Mouse (Mus musculus): Measurements from ENCODE around the gene Jakmip3. TPM values are rescaled to one million over a fixed set of nuclear protein-coding genes. Genes with fewer than 3 reads are reported as not detected.

Gene Jakmip3
- polyA plus RNA-seq, 1 experiment from 2014 or later, result 0.59 TPM

DNA sequence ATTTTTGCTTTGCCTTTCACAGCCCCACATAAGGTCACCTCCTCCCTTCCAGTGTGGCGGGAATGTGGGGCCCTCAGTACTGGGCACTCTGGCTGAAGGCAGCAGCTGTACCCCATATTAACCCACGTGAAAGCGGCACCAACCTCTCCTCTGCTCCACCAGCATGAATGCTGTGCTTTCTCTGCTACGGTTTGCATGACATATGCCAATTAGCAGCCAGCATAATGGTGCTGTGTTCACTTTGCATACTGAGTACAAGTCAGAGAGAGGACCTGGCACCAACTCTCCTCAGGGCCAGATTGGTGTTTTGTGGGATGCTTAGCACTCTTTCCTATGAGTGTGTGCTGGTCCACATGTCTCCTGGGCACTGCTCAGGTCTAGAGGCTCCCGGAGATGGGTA, 19.2 kb downstream of the Jakmip3 start:
- H3K4me3 ChIP-seq (ENCODE audit: low read depth, low read length), result no peak overlapping the region
- no peak overlapping the region for H3K9ac ChIP-seq (ENCODE audit: low read depth, low read length)
- no peaks in the 10 kb centered on the region for H3K9me3 ChIP-seq (replicated peaks; ENCODE audit: control insufficient read depth, low read length)
- no peaks in the 10 kb centered on the region for H3K4me1 ChIP-seq (ENCODE audit: control insufficient read depth, insufficient read depth, low read length)
- H3K4me2 ChIP-seq, result no peak overlapping the region
- ATAC-seq (replicated peaks; ENCODE audit: insufficient number of reproducible peaks, low FRiP score, low TSS enrichment), result no peak
- no peaks in the 10 kb centered on the region for H3K27me3 ChIP-seq (ENCODE audit: control insufficient read depth, insufficient read depth, low read length)
- WGBS (ENCODE audit: insufficient replicate concordance), result 83% methylated on average over 5 of the region's 5 CpGs
- no peak overlapping the region for H3K27ac ChIP-seq (ENCODE audit: low read depth, low read length)
- H3K36me3 ChIP-seq (ENCODE audit: control insufficient read depth, insufficient read depth, low read length), result no peaks in the 10 kb centered on the region

- Histone ChIP-seq H3K4me3 (ENCODE audit: low read depth, low read length) (no peak overlapping the region), H3K27me3 (ENCODE audit: control insufficient read depth, insufficient read depth, low read length) (no peaks in the 10 kb centered on the region), H3K27ac (ENCODE audit: low read depth, low read length) (no peak overlapping the region), H3K4me1 (ENCODE audit: control insufficient read depth, insufficient read depth, low read length) (no peaks in the 10 kb centered on the region), H3K4me2 (no peak overlapping the region), H3K9me3 (replicated peaks; ENCODE audit: control insufficient read depth, low read length) (no peaks in the 10 kb centered on the region), H3K9ac (ENCODE audit: low read depth, low read length) (no peak overlapping the region), H3K36me3 (ENCODE audit: control insufficient read depth, insufficient read depth, low read length) (no peaks in the 10 kb centered on the region)
- no peak for ATAC-seq (replicated peaks; ENCODE audit: insufficient number of reproducible peaks, low FRiP score, low TSS enrichment)
- 79% methylated on average over 5 of the region's 5 CpGs for WGBS (ENCODE audit: insufficient replicate concordance)
Measured at GRCm38 (mm10) chr7:138963756-138964155, 23.2 kb downstream of the Jakmip3 start.

GRCm38 (mm10) chr7:138968010-138968620, 27.6 kb downstream of the Jakmip3 start:
- no peak overlapping the region for H3K9ac ChIP-seq (ENCODE audit: low read depth, low read length)
- 59% methylated on average over 13 of the region's 13 CpGs for WGBS (ENCODE audit: insufficient replicate concordance)
- H3K9me3 ChIP-seq (replicated peaks; ENCODE audit: control insufficient read depth, low read length), result no peaks in the 10 kb centered on the region
- no peaks in the 10 kb centered on the region for H3K36me3 ChIP-seq (ENCODE audit: control insufficient read depth, insufficient read depth, low read length)
- no peak overlapping the region for H3K4me2 ChIP-seq
- H3K4me3 ChIP-seq (ENCODE audit: low read depth, low read length), result no peak overlapping the region
- no peaks in the 10 kb centered on the region for H3K27me3 ChIP-seq (ENCODE audit: control insufficient read depth, insufficient read depth, low read length)
- no peaks in the 10 kb centered on the region for H3K4me1 ChIP-seq (ENCODE audit: control insufficient read depth, insufficient read depth, low read length)
- no peak overlapping the region for H3K27ac ChIP-seq (ENCODE audit: low read depth, low read length)
- ATAC-seq (replicated peaks; ENCODE audit: insufficient number of reproducible peaks, low FRiP score, low TSS enrichment), result no peak

- ATAC-seq (replicated peaks; ENCODE audit: insufficient number of reproducible peaks, low FRiP score, low TSS enrichment), result no peak
- Histone ChIP-seq H3K4me1 (ENCODE audit: control insufficient read depth, insufficient read depth, low read length) (no peaks in the 10 kb centered on the region), H3K9ac (ENCODE audit: low read depth, low read length) (no peak overlapping the region), H3K36me3 (ENCODE audit: control insufficient read depth, insufficient read depth, low read length) (no peaks in the 10 kb centered on the region), H3K4me3 (ENCODE audit: low read depth, low read length) (no peak overlapping the region), H3K27me3 (ENCODE audit: control insufficient read depth, insufficient read depth, low read length) (no peaks in the 10 kb centered on the region), H3K9me3 (replicated peaks; ENCODE audit: control insufficient read depth, low read length) (no peaks in the 10 kb centered on the region), H3K27ac (ENCODE audit: low read depth, low read length) (no peak overlapping the region), H3K4me2 (no peak overlapping the region)
- 82% methylated on average over 7 of the region's 7 CpGs for WGBS (ENCODE audit: insufficient replicate concordance)
Measured at GRCm38 (mm10) chr7:138977510-138977909, 37.0 kb downstream of the Jakmip3 start.

- Histone ChIP-seq H3K27ac (ENCODE audit: low read depth, low read length) (no peak overlapping the region), H3K9ac (ENCODE audit: low read depth, low read length) (no peak overlapping the region), H3K4me2 (no peak overlapping the region), H3K36me3 (ENCODE audit: control insufficient read depth, insufficient read depth, low read length) (no peaks in the 10 kb centered on the region), H3K4me3 (ENCODE audit: low read depth, low read length) (no peak overlapping the region), H3K27me3 (ENCODE audit: control insufficient read depth, insufficient read depth, low read length) (no peaks in the 10 kb centered on the region), H3K4me1 (ENCODE audit: control insufficient read depth, insufficient read depth, low read length) (no peaks in the 10 kb centered on the region), H3K9me3 (replicated peaks; ENCODE audit: control insufficient read depth, low read length) (no peaks in the 10 kb centered on the region)
- 81% methylated on average over 6 of the region's 6 CpGs for WGBS (ENCODE audit: insufficient replicate concordance)
- ATAC-seq (replicated peaks; ENCODE audit: insufficient number of reproducible peaks, low FRiP score, low TSS enrichment), result no peak
Measured at GRCm38 (mm10) chr7:138984576-138984975, 44.0 kb downstream of the Jakmip3 start.

- Histone ChIP-seq H3K9ac (ENCODE audit: low read depth, low read length) (no peak overlapping the region), H3K4me3 (ENCODE audit: low read depth, low read length) (no peak overlapping the region), H3K4me1 (ENCODE audit: control insufficient read depth, insufficient read depth, low read length) (no peaks in the 10 kb centered on the region), H3K4me2 (no peak overlapping the region), H3K27me3 (ENCODE audit: control insufficient read depth, insufficient read depth, low read length) (no peaks in the 10 kb centered on the region), H3K36me3 (ENCODE audit: control insufficient read depth, insufficient read depth, low read length) (no peaks in the 10 kb centered on the region), H3K9me3 (replicated peaks; ENCODE audit: control insufficient read depth, low read length) (no peaks in the 10 kb centered on the region), H3K27ac (ENCODE audit: low read depth, low read length) (no peak overlapping the region)
- 72% methylated on average over 9 of the region's 9 CpGs for WGBS (ENCODE audit: insufficient replicate concordance)
- ATAC-seq (replicated peaks; ENCODE audit: insufficient number of reproducible peaks, low FRiP score, low TSS enrichment), result no peak
Measured at GRCm38 (mm10) chr7:138989156-138989555, 48.6 kb downstream of the Jakmip3 start.

DNA sequence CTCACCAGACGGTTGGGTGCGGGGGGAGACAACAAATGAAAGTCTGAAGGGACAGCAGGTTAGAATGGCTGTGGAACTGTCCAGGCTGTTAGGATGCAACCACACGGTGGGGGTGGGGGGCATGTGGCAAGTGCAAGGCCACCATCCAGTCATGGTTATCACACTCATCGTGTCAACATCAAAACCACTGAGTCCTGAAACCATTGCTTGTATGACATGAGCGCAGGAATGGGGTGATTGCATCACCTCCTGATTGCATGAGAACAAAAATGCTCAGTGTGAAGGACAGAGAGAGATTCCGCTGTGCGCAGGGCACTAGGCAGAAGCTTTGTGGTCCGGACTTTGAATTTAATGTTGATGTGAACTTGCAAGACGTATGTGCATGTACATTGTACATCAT, 62.2 kb downstream of the Jakmip3 start:
- WGBS (ENCODE audit: insufficient replicate concordance), result 79% methylated on average over 9 of the region's 9 CpGs
- no peak for ATAC-seq (replicated peaks; ENCODE audit: insufficient number of reproducible peaks, low FRiP score, low TSS enrichment)
- H3K36me3 ChIP-seq (ENCODE audit: control insufficient read depth, insufficient read depth, low read length), result no peaks in the 10 kb centered on the region

GRCm38 (mm10) chr7:139003250-139003649, 62.7 kb downstream of the Jakmip3 start:
- H3K4me1 ChIP-seq (ENCODE audit: control insufficient read depth, insufficient read depth, low read length), result peaks cover 3% of the 10 kb centered on the region; the same call in 1 of the 2 replicates
- no peak overlapping the region for H3K9ac ChIP-seq (ENCODE audit: low read depth, low read length)
- H3K27ac ChIP-seq (ENCODE audit: low read depth, low read length), result no peak overlapping the region
- H3K4me2 ChIP-seq, result no peak overlapping the region
- WGBS (ENCODE audit: insufficient replicate concordance), result 74% methylated on average over 9 of the region's 9 CpGs
- H3K27me3 ChIP-seq (ENCODE audit: control insufficient read depth, insufficient read depth, low read length), result no peaks in the 10 kb centered on the region
- H3K36me3 ChIP-seq (ENCODE audit: control insufficient read depth, insufficient read depth, low read length), result no peaks in the 10 kb centered on the region
- H3K9me3 ChIP-seq (replicated peaks; ENCODE audit: control insufficient read depth, low read length), result no peaks in the 10 kb centered on the region
- ATAC-seq (replicated peaks; ENCODE audit: insufficient number of reproducible peaks, low FRiP score, low TSS enrichment), result no peak
- no peak overlapping the region for H3K4me3 ChIP-seq (ENCODE audit: low read depth, low read length)

More for the DNA sequence above, 62.2 kb downstream of the Jakmip3 start:
- H3K27me3 ChIP-seq (ENCODE audit: control insufficient read depth, insufficient read depth, low read length), result no peaks in the 10 kb centered on the region
- no peak overlapping the region for H3K27ac ChIP-seq (ENCODE audit: low read depth, low read length)
- H3K4me3 ChIP-seq (ENCODE audit: low read depth, low read length), result no peak overlapping the region
- H3K4me2 ChIP-seq, result no peak overlapping the region
- H3K4me1 ChIP-seq (ENCODE audit: control insufficient read depth, insufficient read depth, low read length), result peaks cover 3% of the 10 kb centered on the region; the same call in 1 of the 2 replicates
- no peaks in the 10 kb centered on the region for H3K9me3 ChIP-seq (replicated peaks; ENCODE audit: control insufficient read depth, low read length)
- no peak overlapping the region for H3K9ac ChIP-seq (ENCODE audit: low read depth, low read length)

DNA sequence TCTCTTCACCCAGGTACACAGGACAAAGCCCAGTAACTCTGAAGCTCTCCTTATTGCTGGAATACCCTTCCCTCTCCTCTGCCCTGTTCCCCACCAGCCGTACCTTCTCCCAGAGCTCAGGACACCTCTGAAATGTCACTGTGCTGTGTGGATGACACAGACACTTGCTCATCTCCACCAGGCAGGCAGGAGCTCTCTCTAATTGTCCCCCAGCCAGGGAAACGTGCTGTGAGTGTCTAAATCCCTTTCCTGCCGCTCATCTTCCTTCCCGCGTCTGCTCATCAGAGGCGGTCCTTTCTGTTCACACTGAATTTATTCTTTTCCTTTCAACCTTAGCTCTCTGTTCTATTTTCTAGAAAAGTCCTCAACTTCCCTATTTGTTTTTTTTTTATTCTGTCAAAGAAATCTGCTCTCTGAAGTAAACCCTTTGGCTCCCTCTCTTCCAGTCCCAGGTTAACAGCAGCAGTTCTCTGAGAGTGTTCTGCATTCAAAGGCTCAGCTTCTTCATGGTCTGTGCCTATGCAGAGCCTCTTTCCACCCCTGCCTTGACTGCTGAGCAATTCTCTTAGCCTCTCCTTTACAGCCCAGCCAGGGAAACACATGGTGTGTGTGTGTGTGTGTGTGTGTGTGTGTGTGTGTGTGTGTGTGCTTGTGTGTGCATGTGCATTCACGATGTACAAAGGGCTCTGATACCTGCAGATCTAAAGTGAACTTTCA, 69.4 kb downstream of the Jakmip3 start:
- H3K4me2 ChIP-seq, result no peak overlapping the region
- ATAC-seq (replicated peaks; ENCODE audit: insufficient number of reproducible peaks, low FRiP score, low TSS enrichment), result no peak
- H3K4me3 ChIP-seq (ENCODE audit: low read depth, low read length), result no peak overlapping the region
- no peaks in the 10 kb centered on the region for H3K36me3 ChIP-seq (ENCODE audit: control insufficient read depth, insufficient read depth, low read length)
- no peak overlapping the region for H3K27ac ChIP-seq (ENCODE audit: low read depth, low read length)
- H3K9ac ChIP-seq (ENCODE audit: low read depth, low read length), result no peak overlapping the region
- peaks cover 4% of the 10 kb centered on the region; the same call in 1 of the 2 replicates for H3K27me3 ChIP-seq (ENCODE audit: control insufficient read depth, insufficient read depth, low read length)
- no peaks in the 10 kb centered on the region for H3K9me3 ChIP-seq (replicated peaks; ENCODE audit: control insufficient read depth, low read length)
- H3K4me1 ChIP-seq (ENCODE audit: control insufficient read depth, insufficient read depth, low read length), result no peaks in the 10 kb centered on the region
- 65% methylated on average over 7 of the region's 7 CpGs for WGBS (ENCODE audit: insufficient replicate concordance)

Measured in heart, embryonic 11.5 days (tissue).